Mouse (Mus musculus): ENCODE data around the gene Anpep. TPM values are rescaled to one million over a fixed set of nuclear protein-coding genes. Genes with fewer than 3 reads are reported as not detected.

The Anpep gene
- total RNA-seq, 2 experiments from 2014 or later = 5.6 to 6.0 TPM

GRCm38 (mm10) chr7:79867861-79868260 is 7.0 kb upstream of the Anpep start:
- peak in 1 of 2 experiments; percentile 24 for DNase-seq (ENCODE audit: low spot score in 2 of 2)

- no peak for DNase-seq (ENCODE audit: low spot score in 2 of 2)
Observed at GRCm38 (mm10) chr7:79866294-79867000, 5.6 kb upstream of the Anpep start.

GRCm38 (mm10) chr7:79861794-79862193 is 935 bp upstream of the Anpep start:
- DNase-seq (ENCODE audit: low spot score in 2 of 2) = no peak

- DNase-seq (ENCODE audit: low spot score in 2 of 2) = no peak
Observed at GRCm38 (mm10) chr7:79858956-79859630, 1.8 kb downstream of the Anpep start.

- DNase-seq (ENCODE audit: low spot score in 2 of 2) = no peak
Observed at GRCm38 (mm10) chr7:79858202-79858934, 2.5 kb downstream of the Anpep start.

GRCm38 (mm10) chr7:79856305-79856704 is 4.6 kb downstream of the Anpep start:
- no peak for DNase-seq (ENCODE audit: low spot score in 2 of 2)

- DNase-seq (ENCODE audit: low spot score in 2 of 2) = no peak
Observed at GRCm38 (mm10) chr7:79847456-79848451, 13.1 kb downstream of the Anpep start.

- no peak for DNase-seq (ENCODE audit: low spot score in 2 of 2)
Observed at GRCm38 (mm10) chr7:79846342-79846741, 14.5 kb downstream of the Anpep start.

GRCm38 (mm10) chr7:79844090-79844802 is 16.6 kb downstream of the Anpep start:
- no peak for DNase-seq (ENCODE audit: low spot score in 2 of 2)

GRCm38 (mm10) chr7:79842163-79842562 is 18.7 kb downstream of the Anpep start:
- no peak for DNase-seq (ENCODE audit: low spot score in 2 of 2)

GRCm38 (mm10) chr7:79837247-79837646 is 23.6 kb downstream of the Anpep start:
- DNase-seq (ENCODE audit: low spot score in 2 of 2) = no peak

GRCm38 (mm10) chr7:79835196-79835595 is 25.7 kb downstream of the Anpep start:
- no peak for DNase-seq (ENCODE audit: low spot score in 2 of 2)

GRCm38 (mm10) chr7:79832980-79833379 is 27.9 kb downstream of the Anpep start:
- DNase-seq (ENCODE audit: low spot score in 2 of 2) = no peak

GRCm38 (mm10) chr7:79831585-79831984 is 29.3 kb downstream of the Anpep start:
- DNase-seq (ENCODE audit: low spot score in 2 of 2) = no peak

- no peak for DNase-seq (ENCODE audit: low spot score in 2 of 2)
Observed at GRCm38 (mm10) chr7:79831145-79831544, 29.7 kb downstream of the Anpep start.

- no peak for DNase-seq (ENCODE audit: low spot score in 2 of 2)
Observed at GRCm38 (mm10) chr7:79828341-79828740, 32.5 kb downstream of the Anpep start.

GRCm38 (mm10) chr7:79822092-79822695 is 38.7 kb downstream of the Anpep start:
- DNase-seq (ENCODE audit: low spot score in 2 of 2) = no peak

GRCm38 (mm10) chr7:79819996-79820395 is 40.9 kb downstream of the Anpep start:
- no peak for DNase-seq (ENCODE audit: low spot score in 2 of 2)

GRCm38 (mm10) chr7:79819515-79819914 is 41.3 kb downstream of the Anpep start:
- no peak for DNase-seq (ENCODE audit: low spot score in 2 of 2)

- DNase-seq (ENCODE audit: low spot score in 2 of 2) = no peak
Observed at GRCm38 (mm10) chr7:79818321-79818720, 42.5 kb downstream of the Anpep start.
